Mouse (Mus musculus): ENCODE data around the gene Il27ra.

GRCm38 (mm10) chr8:84025863-84026262, 16.5 kb downstream of the Il27ra start:
- TF ChIP-seq POLR2A (IDR thresholded peaks at IDR 0.05; ENCODE audit: low read depth, low read length), result no peak
- no peak for TF ChIP-seq CTCF (IDR thresholded peaks at IDR 0.05; ENCODE audit: borderline replicate concordance, insufficient read depth, low read length)

Measured in embryonic fibroblast, embryonic 13.5 days (primary cell).